Mouse (Mus musculus) embryo, embryonic 11 days (tissue): ENCODE measurements at regions not wholly inside any gene's neighbourhood (a gene's known extent, or its start where the extent isn't known, plus 50 kb on each side); places are given as distances from the start of the nearest gene placed in this dataset.

Experiments used
- DNase-seq: peaks from one replicate; pipeline ENCODE4 v3.0.0-alpha.2; 2015

GRCm38 (mm10) chr19:37492572-37492971 lies 57.6 kb upstream of the Exoc6 start:
- no peak for DNase-seq

- DNase-seq, result no peak
Measured at GRCm38 (mm10) chr19:37493378-37493777, 56.8 kb upstream of the Exoc6 start.

DNA sequence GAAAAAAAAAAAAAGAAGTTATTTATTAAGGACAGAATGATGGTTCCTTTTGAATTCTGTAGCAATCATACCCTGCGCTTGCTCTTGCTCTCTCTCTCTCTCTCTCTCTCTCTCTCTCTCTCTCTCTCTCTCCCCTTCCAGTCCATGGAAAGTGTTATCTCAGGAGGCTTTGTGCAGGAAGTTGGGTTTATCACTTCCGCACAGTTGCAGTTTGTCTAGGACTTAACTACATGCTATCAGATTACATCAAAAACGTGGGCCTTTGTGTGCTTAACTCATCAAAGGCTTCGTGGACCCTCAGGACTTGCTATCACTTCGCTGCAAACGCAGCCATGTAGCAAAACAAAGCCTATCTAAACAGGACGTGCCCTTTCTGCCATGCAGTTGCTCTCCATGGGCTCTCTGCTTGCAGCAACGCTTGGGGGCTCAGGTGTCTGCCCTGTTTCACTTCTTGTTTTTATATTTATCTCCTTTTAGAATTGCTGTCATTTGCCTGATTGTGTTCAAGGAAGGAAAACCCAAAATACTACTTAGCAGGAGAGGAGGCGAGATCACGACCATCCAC lies 56.2 kb upstream of the Exoc6 start:
- DNase-seq, result peak; percentile 56

GRCm38 (mm10) chr19:37494806-37495205 lies 55.4 kb upstream of the Exoc6 start:
- DNase-seq, result no peak

GRCm38 (mm10) chr19:37495319-37496270 lies 54.6 kb upstream of the Exoc6 start:
- no peak for DNase-seq

- no peak for DNase-seq
Measured at GRCm38 (mm10) chr19:37496759-37497158, 53.5 kb upstream of the Exoc6 start.

- no peak for DNase-seq
Measured at GRCm38 (mm10) chr19:37497161-37497560, 53.1 kb upstream of the Exoc6 start.

DNA sequence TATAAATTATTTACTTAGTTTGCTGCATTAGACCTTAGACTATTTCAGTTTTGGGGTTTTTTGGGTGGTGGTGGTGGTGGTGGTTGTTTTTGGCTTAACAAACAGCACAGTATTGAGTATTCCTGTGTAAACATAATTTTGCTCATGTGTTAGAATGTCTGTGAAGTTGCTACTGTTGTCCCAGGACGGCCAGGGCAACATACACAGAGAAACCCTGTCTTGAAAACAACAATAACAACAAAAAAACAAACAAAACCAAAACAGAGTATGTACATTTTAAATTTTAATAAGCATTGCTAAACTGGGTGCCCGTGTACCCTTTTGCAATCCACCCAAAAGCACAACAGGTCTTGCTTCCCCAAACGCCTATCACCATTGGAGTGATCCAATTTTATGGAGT lies 51.8 kb upstream of the Exoc6 start:
- no peak for DNase-seq
